Mouse (Mus musculus): ENCODE data around the gene Ppp1r36.
"Not testable (repeated sequence)": the region's sequence is repeated elsewhere in the genome, so short reads cannot be mapped to it uniquely, and the experiment has no call there.

Ppp1r36 gene

GRCm38 (mm10) chr12:76397281-76397680 lies 20.1 kb upstream of the Ppp1r36 start:
- no peak for DNase-seq (ENCODE audit: extremely low spot score, low spot score)

DNA sequence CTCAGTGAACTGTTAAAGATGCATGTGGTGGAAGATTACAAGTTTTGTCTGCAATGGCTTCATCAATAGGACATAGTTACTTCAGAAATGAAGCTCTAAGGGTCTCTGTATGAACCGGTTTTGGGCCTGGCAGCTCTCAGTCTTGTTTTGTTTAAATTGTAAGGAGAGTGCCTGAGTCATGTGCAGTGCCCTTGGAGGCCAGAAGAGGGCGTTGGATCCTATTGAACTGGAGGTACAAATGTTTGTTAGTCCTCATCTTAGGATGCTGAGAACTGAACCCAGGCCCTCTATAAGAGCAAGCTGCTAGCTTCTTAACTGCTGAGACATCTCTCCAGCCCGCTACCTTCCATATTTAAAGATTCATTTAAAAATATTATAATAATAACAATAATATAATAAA lies 15.7 kb upstream of the Ppp1r36 start:
- DNase-seq (ENCODE audit: extremely low spot score, low spot score), result no peak

DNA sequence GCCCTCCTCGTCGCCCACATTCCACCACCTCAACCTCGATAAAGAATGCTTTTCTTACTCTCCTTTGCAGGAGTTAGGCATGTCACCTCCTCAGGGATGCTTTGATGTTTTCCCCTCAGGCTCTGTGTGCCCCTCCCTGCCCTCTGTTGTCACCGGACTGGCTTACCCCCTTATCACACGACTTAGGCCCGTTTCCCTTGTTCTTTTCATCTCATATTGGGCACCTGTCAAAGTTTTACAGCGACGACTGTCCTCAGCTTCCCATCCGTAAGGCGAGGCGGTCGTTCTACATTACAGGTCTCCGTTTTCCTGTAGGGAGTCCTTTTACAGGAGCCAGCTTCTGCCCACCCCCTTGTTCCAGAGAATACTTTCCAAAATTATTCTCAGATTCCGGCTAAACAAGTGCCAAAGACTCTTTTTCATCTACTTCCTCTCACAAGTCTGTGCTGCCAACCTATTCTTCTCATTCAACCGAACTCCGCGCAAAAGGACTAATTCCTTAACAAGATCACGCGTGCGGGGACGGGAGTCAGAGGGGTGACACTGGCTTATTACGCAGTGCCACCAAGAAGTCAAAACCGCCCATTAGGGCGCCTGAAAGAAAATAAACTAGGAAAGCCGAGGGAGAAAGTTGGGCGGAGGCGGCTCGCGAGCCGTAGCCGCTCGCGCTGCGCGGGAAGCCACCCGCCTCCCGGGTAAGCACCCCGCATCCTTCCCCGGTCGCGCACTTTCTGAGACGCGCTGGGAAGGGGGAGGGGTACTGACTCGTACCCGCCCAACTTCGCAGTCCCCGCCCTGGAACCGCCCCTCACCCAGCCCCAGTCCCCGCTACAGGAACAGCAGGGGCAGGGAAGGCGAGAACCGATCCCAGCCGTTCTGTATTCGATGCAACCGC lies 14.1 kb upstream of the Ppp1r36 start:
- peak; percentile 27 for DNase-seq (ENCODE audit: extremely low spot score, low spot score)

DNA sequence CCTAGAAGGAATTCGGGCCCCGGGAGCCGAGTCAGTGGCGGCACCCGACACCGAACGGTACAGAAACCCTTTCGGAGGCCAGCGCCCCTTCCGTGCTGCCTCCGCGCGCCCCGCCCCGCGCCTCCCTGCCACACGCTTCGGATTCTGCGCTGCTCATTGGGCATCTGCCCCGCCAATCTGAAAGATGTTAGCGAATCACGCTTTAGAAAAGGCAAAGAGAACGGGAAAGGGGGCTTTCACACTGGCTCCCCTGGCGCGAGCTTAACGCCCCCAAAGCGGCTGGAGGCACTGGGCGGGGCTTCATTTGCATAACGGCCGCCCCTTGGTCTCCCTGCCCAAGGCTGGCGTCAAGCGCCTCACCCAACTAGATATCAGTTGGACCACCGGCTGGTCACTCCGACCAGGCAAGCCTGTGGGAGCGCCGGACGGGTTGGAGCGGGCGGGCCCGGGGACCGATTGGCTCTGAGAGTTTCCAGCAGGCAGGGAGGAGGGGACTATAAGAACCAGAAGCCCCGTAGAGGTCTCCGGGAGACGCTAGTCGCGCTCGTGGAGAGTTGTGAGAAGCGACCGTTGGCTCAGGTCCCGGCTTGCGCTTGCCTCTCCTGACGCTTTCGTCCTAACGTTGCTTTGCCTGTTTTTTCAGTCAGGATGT lies 13.3 kb upstream of the Ppp1r36 start, which contains the start of gene Hspa2:
Hspa2 (plus strand) TSS at position 291 of the 652 bp plus-strand sequence.
- DNase-seq (ENCODE audit: extremely low spot score, low spot score), result peak; percentile 99

DNA sequence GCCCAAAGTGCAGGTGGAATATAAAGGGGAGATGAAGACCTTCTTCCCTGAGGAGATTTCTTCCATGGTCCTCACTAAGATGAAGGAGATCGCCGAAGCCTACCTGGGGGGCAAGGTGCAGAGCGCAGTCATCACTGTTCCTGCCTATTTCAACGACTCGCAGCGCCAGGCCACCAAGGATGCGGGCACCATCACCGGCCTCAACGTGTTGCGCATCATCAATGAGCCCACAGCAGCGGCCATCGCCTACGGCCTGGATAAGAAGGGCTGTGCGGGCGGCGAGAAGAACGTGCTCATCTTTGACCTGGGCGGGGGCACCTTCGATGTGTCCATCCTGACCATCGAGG lies 12.5 kb upstream of the Ppp1r36 start:
- DNase-seq (ENCODE audit: extremely low spot score, low spot score), result no peak

DNA sequence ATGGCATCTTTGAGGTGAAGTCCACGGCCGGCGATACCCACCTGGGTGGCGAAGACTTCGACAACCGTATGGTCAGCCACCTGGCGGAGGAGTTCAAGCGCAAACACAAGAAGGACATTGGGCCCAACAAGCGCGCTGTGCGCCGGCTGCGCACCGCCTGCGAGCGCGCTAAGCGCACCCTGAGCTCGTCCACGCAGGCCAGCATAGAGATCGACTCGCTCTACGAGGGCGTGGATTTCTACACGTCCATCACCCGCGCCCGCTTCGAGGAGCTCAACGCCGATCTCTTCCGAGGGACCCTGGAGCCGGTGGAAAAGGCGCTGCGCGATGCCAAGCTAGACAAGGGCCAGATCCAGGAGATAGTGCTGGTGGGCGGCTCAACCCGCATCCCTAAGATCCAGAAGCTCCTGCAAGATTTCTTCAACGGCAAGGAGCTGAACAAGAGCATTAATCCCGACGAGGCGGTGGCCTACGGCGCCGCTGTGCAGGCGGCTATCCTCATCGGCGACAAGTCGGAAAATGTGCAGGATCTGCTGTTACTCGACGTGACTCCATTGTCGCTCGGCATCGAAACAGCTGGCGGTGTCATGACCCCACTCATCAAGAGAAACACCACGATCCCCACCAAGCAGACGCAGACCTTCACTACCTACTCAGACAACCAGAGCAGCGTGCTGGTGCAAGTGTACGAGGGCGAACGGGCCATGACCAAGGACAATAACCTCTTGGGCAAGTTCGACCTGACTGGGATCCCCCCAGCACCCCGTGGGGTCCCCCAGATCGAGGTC lies 12.0 kb upstream of the Ppp1r36 start:
- peak; percentile 63 for DNase-seq (ENCODE audit: extremely low spot score, low spot score)

- peak; percentile 58 for DNase-seq (ENCODE audit: extremely low spot score, low spot score)
Observed at GRCm38 (mm10) chr12:76405971-76406370, 11.4 kb upstream of the Ppp1r36 start.

DNA sequence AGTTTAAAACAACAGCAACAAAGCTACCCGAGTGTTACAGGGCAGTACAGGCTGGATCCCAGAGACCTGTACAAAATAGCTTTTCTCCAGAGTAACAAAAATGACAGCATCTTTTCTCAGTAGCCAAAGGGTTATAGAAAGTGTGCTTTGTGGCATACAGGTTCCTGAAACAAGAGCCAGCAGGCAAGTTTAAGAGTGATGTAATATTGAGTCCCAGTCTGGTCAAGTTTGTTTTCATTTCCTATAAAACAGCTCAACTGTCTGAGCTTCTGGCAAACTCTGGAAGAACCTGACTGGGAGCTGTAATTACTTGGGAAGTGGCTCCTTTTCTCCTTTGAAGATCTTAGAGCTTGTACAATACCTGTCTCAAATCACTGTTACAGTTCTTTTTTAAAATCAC lies 10.2 kb upstream of the Ppp1r36 start:
- no peak for DNase-seq (ENCODE audit: extremely low spot score, low spot score)

GRCm38 (mm10) chr12:76409166-76409565 lies 8.2 kb upstream of the Ppp1r36 start:
- DNase-seq (ENCODE audit: extremely low spot score, low spot score), result no peak

GRCm38 (mm10) chr12:76415383-76416010 lies 1.8 kb upstream of the Ppp1r36 start:
- no peak for DNase-seq (ENCODE audit: extremely low spot score, low spot score)

- no peak for DNase-seq (ENCODE audit: extremely low spot score, low spot score)
Observed at GRCm38 (mm10) chr12:76418346-76418745, 1.0 kb downstream of the Ppp1r36 start.

DNA sequence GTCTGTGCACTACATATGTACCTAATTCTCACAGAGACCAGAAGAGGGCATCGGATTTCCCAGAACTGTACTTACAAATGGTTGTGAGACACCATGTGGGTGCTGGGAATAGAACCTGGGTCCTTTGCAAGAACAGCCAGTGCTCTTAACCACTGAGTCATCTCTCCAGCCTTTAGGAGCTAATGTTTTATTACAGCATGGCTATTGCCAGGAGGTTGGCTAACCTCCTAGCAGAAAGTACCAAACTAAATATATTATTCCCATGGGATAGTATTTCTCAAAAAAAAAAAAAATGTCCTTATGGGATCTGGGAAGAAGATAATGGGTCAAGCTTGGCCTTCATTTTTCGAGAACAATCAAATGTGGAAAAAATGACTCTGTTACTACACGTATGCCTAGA lies 7.9 kb downstream of the Ppp1r36 start:
- no peak for DNase-seq (ENCODE audit: extremely low spot score, low spot score)

- no peak for DNase-seq (ENCODE audit: extremely low spot score, low spot score)
Observed at GRCm38 (mm10) chr12:76427546-76427945, 10.2 kb downstream of the Ppp1r36 start.

- DNase-seq (ENCODE audit: extremely low spot score, low spot score), result no peak
Observed at GRCm38 (mm10) chr12:76430879-76431406, 13.6 kb downstream of the Ppp1r36 start.

DNA sequence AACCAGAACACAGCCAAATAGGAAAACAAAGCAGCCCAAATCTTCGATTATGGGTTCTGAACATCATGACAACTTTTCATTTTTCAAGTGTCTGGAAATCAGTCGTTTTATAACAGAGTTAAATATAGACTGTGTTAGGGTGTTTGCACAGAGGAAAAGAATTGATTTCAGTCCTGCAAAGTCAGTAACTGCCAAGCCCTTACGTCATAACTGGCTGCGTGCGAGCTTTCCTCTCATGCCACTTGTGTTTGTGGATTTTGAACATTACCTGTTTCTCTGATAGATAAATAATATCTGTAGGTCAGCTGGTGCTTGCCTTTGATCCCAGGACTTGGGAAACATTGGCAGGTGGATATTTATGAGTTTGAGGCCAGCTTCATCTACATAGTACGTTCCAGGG lies 14.1 kb downstream of the Ppp1r36 start:
- DNase-seq (ENCODE audit: extremely low spot score, low spot score), result no peak

DNA sequence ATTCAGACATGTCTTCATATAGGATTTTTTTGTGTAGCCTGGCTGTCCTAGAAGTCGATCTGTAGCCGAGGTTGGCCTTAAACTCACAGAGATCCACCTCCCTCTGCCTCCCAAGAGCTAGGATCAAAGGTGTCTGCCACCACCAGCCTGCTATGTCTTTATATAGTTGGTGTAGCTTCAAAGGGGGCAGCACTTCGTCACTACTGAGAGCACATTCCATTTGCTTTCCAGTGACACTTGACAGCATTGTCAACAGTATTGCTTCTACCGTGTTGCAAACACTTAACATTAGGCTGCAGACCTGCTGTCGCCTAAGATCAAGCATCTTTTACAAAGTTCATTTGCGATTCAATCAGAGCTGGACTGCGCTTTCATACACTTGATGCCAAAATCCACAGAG lies 16.8 kb downstream of the Ppp1r36 start:
- DNase-seq (ENCODE audit: extremely low spot score, low spot score), result no peak

- peak; percentile 37 for DNase-seq (ENCODE audit: extremely low spot score, low spot score)
Observed at GRCm38 (mm10) chr12:76435084-76435483, 17.7 kb downstream of the Ppp1r36 start.

DNA sequence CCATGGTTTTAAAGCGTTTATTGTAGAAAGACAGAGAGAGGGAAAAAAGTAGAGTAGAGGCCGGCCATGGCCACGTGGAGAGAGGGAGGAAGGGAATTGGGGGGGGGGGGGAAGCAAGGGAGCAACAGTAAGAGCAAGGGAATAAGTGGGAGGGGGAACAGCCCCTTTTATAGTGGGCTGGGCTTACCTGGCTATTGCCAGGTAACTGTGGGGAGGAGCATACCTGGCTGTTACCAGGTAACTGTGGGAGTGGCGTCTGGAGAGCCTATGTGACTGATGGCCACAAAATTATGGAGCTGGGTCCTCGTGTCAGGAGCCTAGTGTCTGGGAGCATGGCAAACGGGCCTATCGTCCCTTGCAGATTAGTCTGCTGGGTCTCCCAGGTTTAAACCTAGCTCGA lies 18.2 kb downstream of the Ppp1r36 start:
- no peak for DNase-seq (ENCODE audit: extremely low spot score, low spot score)

DNA sequence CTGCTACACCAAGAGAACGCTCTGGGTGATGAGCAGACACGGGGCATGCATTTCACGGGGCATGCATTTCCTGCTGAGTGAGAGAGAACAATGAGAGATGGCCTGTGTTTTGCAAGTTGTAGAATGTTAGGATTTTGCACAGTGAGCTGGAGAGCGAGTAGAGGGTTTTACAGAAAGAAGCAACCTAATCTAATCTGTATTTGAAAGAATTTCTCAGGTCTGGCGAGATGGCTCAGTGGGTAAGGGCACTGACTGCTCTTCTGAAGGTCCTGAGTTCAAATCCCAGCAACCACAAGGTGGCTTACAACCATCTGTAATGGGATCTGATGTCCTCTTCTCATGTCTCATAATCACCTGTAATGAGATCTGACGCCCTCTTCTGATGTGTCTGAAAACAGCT lies 26.1 kb downstream of the Ppp1r36 start:
- DNase-seq (ENCODE audit: extremely low spot score, low spot score), result not testable (repeated sequence)

GRCm38 (mm10) chr12:76444359-76444772 lies 27.0 kb downstream of the Ppp1r36 start:
- no peak for DNase-seq (ENCODE audit: extremely low spot score, low spot score)

DNA sequence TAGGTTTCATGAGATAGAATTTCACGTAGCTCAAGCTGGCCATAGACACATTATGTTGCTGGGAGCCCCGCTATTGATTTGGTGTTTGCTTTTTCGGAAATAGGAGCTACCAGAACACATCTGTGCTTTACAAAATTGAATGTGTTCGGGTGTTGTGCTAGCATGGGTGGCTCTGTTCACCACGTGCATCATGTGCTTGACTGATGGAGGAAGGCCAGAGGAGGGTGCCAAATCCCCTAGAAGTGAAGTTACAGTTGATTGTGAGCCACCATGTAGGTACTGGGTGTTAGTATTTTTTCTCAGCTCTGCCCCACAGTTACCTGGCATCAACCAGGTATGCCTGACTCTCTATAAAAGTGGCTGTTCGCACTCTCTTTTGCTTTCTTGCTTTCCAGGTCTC lies 27.5 kb downstream of the Ppp1r36 start:
- no peak for DNase-seq (ENCODE audit: extremely low spot score, low spot score)

Measured in neural tube, embryonic 10.5 days (tissue).